Mouse (Mus musculus): Measurements from ENCODE around the gene Gmcl1.

GRCm38 (mm10) chr6:86702577-86702976 lies 30.6 kb downstream of the Gmcl1 start:
- no peak for TF ChIP-seq CTCF (conservative IDR thresholded peaks at IDR 0.05; ENCODE audit: low read length)
- no peak for TF ChIP-seq POU5F1 (IDR thresholded peaks at IDR 0.05; ENCODE audit: borderline replicate concordance, low read length)
- TF ChIP-seq NANOG (IDR thresholded peaks at IDR 0.05; ENCODE audit: borderline replicate concordance, low read length), result no peak

All from E14TG2a.4 (cell line).